Mouse (Mus musculus) myocyte (in vitro differentiated cells): ENCODE data around the gene Sit1. TPM values are rescaled to one million over a fixed set of nuclear protein-coding genes. Genes with fewer than 3 reads are reported as not detected.

ENCODE experiments used
- H3K27me3 ChIP-seq: one replicate; pipeline ENCODE4 v1.6.1; 2011; ENCODE audit not compliant: control insufficient read depth, insufficient read depth, insufficient read length
- H3K36me3 ChIP-seq: one replicate; pipeline ENCODE4 v1.6.1; 2011; ENCODE audit not compliant: control insufficient read depth, insufficient read depth
- H3K4me2 ChIP-seq: one replicate; pipeline ENCODE4 v1.6.1; 2011; ENCODE audit warnings: low read depth, control low read depth
- H3K4me3 ChIP-seq: one replicate; pipeline ENCODE4 v1.5.1; 2011; ENCODE audit warnings: mild to moderate bottlenecking, control low read depth, moderate library complexity
- H3K79me2 ChIP-seq: one replicate; pipeline ENCODE4 v1.6.1; 2011; ENCODE audit not compliant: control insufficient read depth, insufficient read depth
- H3ac ChIP-seq: one replicate; pipeline ENCODE4 v1.6.1; 2011; ENCODE audit not compliant: control insufficient read depth, insufficient read length
- CEBPB ChIP-seq: IDR thresholded peaks from 2 replicates; pipeline ENCODE4 v1.6.1; 2011; ENCODE audit warnings: mild to moderate bottlenecking, moderate library complexity; ENCODE audit not compliant: poor library complexity, insufficient read depth, severe bottlenecking
- E2F4 ChIP-seq: IDR thresholded peaks from one replicate; pipeline ENCODE4 v1.6.1; 2011; ENCODE audit warnings: mild to moderate bottlenecking, control low read depth, moderate library complexity; ENCODE audit not compliant: insufficient read depth
- MAX ChIP-seq: IDR thresholded peaks from one replicate; pipeline ENCODE4 v1.6.1; 2011; ENCODE audit warnings: low read depth, mild to moderate bottlenecking, control low read depth
- MYOD1 ChIP-seq, 3 experiments: IDR thresholded peaks; one replicate each; pipeline ENCODE4 v1.6.1; 2011; ENCODE audit warnings: control low read depth in 2 of 3, low read depth in 2 of 3, mild to moderate bottlenecking in 2 of 3, moderate library complexity in 1 of 3; ENCODE audit not compliant: insufficient read length in 2 of 3, control insufficient read depth in 1 of 3
- MYOG ChIP-seq, 3 experiments: IDR thresholded peaks; one replicate each; pipeline ENCODE4 v1.6.1; 2011; ENCODE audit warnings: control low read depth in 2 of 3, low read depth in 2 of 3, mild to moderate bottlenecking in 2 of 3; ENCODE audit not compliant: insufficient read length in 2 of 3, control insufficient read depth in 1 of 3, insufficient read depth in 1 of 3
- POLR2A ChIP-seq: IDR thresholded peaks from one replicate; pipeline ENCODE4 v1.6.1; 2011; ENCODE audit warnings: low read depth, mild to moderate bottlenecking, control low read depth, moderate library complexity; ENCODE audit not compliant: insufficient read length
- POLR2AphosphoS2 ChIP-seq: IDR thresholded peaks from one replicate; pipeline ENCODE4 v1.6.1; 2011; ENCODE audit warnings: low read depth, control low read depth; ENCODE audit not compliant: insufficient read length
- REST ChIP-seq: IDR thresholded peaks from one replicate; pipeline ENCODE4 v1.6.1; 2011; ENCODE audit warnings: mild to moderate bottlenecking, control low read depth, moderate library complexity; ENCODE audit not compliant: insufficient read depth, insufficient read length
- SRF ChIP-seq: IDR thresholded peaks from one replicate; pipeline ENCODE4 v1.6.1; 2011; ENCODE audit warnings: low read depth; ENCODE audit not compliant: control insufficient read depth, insufficient read length
- TCF12 ChIP-seq: IDR thresholded peaks from one replicate; pipeline ENCODE4 v1.6.1; 2011; ENCODE audit warnings: mild to moderate bottlenecking, control low read depth; ENCODE audit not compliant: poor library complexity, insufficient read depth, severe bottlenecking
- TCF3 ChIP-seq: IDR thresholded peaks from one replicate; pipeline ENCODE4 v1.6.1; 2011; ENCODE audit warnings: low read depth, control low read depth; ENCODE audit not compliant: insufficient read length
- USF1 ChIP-seq: IDR thresholded peaks from one replicate; pipeline ENCODE4 v1.6.1; 2011; ENCODE audit warnings: low read depth, mild to moderate bottlenecking, control low read depth, moderate library complexity
- polyA plus RNA-seq: library from polyadenylated mRNA; unstranded; fragments of >200 nt; fragmentation: generic; extraction: Trizol; gene quantifications from one replicate; pipeline ENCODE4 v1.2.1, GENCODE M21; 2012; ENCODE audit warnings: missing spikeins

Gene Sit1
- polyA plus RNA-seq, 1 experiment, result not detected

DNA sequence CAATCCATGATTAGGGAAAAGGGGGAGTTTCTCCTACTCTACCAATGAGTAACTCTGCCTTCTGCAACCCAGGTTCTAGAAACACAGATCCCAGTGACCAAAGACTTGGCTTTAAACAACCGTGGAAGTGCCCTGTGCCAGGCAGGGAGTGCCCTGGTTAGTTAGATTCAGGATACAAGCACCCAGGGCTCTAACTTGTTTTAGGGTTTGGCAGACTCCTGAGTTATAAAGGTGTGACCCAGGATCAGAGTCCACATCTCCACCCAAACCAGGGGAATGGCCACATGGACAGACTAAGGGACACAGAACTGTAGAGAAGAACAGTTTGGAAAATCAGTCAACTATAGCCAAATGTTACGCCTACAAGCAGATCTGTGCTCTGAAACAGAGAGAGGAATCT, 19.5 kb upstream of the Sit1 start:
- TF ChIP-seq E2F4, result no peak
- TF ChIP-seq TCF12, result no peak
- TF ChIP-seq USF1, result no peak
- no peak for TF ChIP-seq POLR2AphosphoS2
- no peak for TF ChIP-seq POLR2A
- no peak for TF ChIP-seq MAX
- Histone ChIP-seq H3K79me2 (no peaks in the 10 kb centered on the region), H3K4me2 (no peak overlapping the region), H3K36me3 (no peaks in the 10 kb centered on the region), H3ac (no peak overlapping the region), H3K4me3 (no peak overlapping the region), H3K27me3 (no peaks in the 10 kb centered on the region)

DNA sequence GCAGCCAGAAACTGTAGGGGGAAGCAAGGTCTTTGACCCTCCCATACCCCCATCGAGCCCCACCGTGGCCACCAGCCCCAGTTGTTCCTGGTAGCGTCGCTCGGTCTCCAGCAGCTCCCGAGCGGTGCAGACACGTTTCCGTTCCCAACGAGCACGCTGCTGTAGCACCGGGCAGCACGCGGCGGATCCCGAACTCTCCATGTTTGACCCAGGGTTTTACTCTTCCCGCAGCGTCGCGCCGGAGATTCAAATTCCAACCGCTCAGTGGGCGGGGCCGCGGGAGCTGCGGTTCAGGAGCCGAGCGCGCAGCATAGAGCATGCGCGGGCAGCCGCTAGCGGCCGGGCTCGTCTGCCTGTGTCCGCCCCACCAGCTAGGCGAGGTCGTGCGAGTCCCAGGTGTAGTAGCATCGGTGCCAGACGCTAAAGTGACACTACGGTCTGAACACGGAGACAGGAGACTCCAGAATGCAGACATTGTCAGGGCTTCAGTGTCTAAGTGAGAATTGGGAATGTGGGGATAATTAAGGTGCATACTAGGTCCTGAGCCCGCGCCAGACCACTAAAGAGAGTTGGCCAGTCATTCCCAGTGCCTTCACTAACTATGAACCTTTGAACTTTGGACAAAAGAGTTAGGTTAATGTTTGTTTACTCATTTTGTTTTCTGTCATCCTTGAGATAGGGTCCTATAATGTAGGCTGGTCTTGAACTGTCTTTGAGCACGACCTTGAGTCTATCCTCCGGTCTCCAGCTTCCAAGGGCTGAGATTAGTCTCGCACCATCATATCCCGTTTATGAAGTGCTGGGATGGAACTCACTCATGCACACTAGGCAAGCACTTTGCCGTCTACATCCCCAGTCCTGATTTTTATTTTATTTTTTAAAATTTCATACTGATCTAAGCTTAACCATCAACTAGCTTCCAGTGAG, 16.1 kb upstream of the Sit1 start, which contains the start of gene Arhgef39:
Gene Arhgef39 (minus strand): TSS at position 289 of the 927 bp plus-strand sequence.
- Histone ChIP-seq H3K27me3 (no peaks in the 10 kb centered on the region), H3K36me3 (peaks cover 4% of the 10 kb centered on the region), H3ac (no peak within 1 kb of the TSS), H3K79me2 (no peaks in the 10 kb centered on the region), H3K4me2 (peak within 1 kb of the TSS; percentile 90), H3K4me3 (peak within 1 kb of the TSS; percentile 39)
- no peak for TF ChIP-seq MYOD1 (IDR thresholded peaks at IDR 0.05; ENCODE audit: control insufficient read depth in 1 of 3, insufficient read length in 2 of 3, low read depth in 2 of 3)
- peak; percentile 88 for TF ChIP-seq E2F4
- TF ChIP-seq REST, result no peak
- TF ChIP-seq POLR2A, result peak; percentile 86
- TF ChIP-seq MAX, result no peak
- TF ChIP-seq POLR2AphosphoS2, result peak; percentile 89
- TF ChIP-seq CEBPB, result no peak

DNA sequence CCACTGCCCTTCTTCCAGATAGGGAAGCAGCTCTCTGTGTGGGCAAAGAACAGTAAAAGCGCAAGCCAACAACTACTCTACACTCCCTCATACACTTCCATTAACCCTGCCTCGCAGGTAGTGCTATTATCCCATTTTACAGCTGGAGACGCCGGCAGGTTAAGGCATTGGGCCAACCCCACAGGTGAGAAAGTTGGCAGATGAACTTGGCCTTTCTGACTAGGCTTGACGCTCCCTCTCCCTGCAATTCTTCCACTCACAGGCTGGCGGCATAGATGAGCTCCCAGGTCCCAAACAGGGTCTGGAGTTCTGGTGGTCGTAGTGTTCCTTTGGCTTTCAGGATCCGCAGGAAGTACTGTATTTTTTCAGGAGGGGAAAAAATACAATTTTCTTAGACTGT, 15.4 kb upstream of the Sit1 start:
- no peak overlapping the region for H3ac ChIP-seq
- peak overlapping the region; percentile 90 for H3K4me2 ChIP-seq
- H3K36me3 ChIP-seq, result peaks cover 4% of the 10 kb centered on the region
- TF ChIP-seq MYOD1 (IDR thresholded peaks at IDR 0.05; ENCODE audit: control insufficient read depth in 1 of 3, insufficient read length in 2 of 3, low read depth in 2 of 3) (no peak), TCF12 (no peak), POLR2AphosphoS2 (no peak), MAX (no peak), POLR2A (no peak)
- H3K79me2 ChIP-seq, result no peaks in the 10 kb centered on the region
- H3K27me3 ChIP-seq, result no peaks in the 10 kb centered on the region
- peak overlapping the region; percentile 39 for H3K4me3 ChIP-seq

DNA sequence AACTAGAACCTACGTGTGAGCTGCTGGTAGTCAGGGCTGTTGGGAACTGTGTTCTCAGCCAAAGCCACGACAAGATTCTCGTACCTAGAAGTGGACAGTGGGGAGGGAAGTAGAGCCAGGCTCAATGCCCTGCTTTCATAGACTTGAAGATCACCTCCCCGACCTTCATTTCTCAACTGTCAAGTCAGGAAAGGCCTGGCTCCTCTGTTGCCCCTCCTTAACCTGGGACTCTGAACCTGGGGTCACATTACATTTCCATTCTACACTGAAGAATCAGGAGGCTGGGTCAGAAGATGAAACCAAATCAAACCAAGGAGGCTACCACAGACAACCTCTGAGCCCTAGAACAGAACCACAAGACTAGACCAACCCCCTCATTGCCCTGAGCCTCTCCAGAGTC, 14.4 kb upstream of the Sit1 start:
- peak overlapping the region; percentile 90 for H3K4me2 ChIP-seq
- peaks cover 4% of the 10 kb centered on the region for H3K36me3 ChIP-seq
- H3K4me3 ChIP-seq, result peak overlapping the region; percentile 39
- no peaks in the 10 kb centered on the region for H3K79me2 ChIP-seq
- no peak for TF ChIP-seq POLR2A
- TF ChIP-seq TCF3, result no peak
- TF ChIP-seq MAX, result no peak
- TF ChIP-seq TCF12, result no peak
- no peak for TF ChIP-seq USF1
- no peak for TF ChIP-seq MYOG (IDR thresholded peaks at IDR 0.05; ENCODE audit: control insufficient read depth in 1 of 3, insufficient read depth in 1 of 3, insufficient read length in 2 of 3, low read depth in 2 of 3)
- TF ChIP-seq POLR2AphosphoS2, result no peak
- no peak for TF ChIP-seq REST
- TF ChIP-seq E2F4, result no peak
- no peak for TF ChIP-seq MYOD1 (IDR thresholded peaks at IDR 0.05; ENCODE audit: control insufficient read depth in 1 of 3, insufficient read length in 2 of 3, low read depth in 2 of 3)
- no peak for TF ChIP-seq SRF
- no peaks in the 10 kb centered on the region for H3K27me3 ChIP-seq
- H3ac ChIP-seq, result no peak overlapping the region

GRCm38 (mm10) chr4:43497405-43497804, 13.9 kb upstream of the Sit1 start:
- H3K4me3 ChIP-seq, result no peak overlapping the region

More at GRCm38 (mm10) chr4:43497405-43497804, 13.9 kb upstream of the Sit1 start:
- Histone ChIP-seq H3K36me3 (peaks cover 4% of the 10 kb centered on the region), H3ac (no peak overlapping the region), H3K4me2 (no peak overlapping the region), H3K27me3 (no peaks in the 10 kb centered on the region), H3K79me2 (no peaks in the 10 kb centered on the region)
- TF ChIP-seq TCF3, result no peak
- TF ChIP-seq MYOG (IDR thresholded peaks at IDR 0.05; ENCODE audit: control insufficient read depth in 1 of 3, insufficient read depth in 1 of 3, insufficient read length in 2 of 3, low read depth in 2 of 3), result no peak
- no peak for TF ChIP-seq MYOD1 (IDR thresholded peaks at IDR 0.05; ENCODE audit: control insufficient read depth in 1 of 3, insufficient read length in 2 of 3, low read depth in 2 of 3)
- TF ChIP-seq SRF, result no peak
- TF ChIP-seq E2F4, result no peak
